Mouse (Mus musculus) kidney, postnatal 36 days (tissue): Measurements from ENCODE around the gene Olfr153.
A peak's percentile ranks its signal among the peaks of the same experiment; 100 is the strongest.
"Not testable (repeated sequence)": the region's sequence is repeated elsewhere in the genome, so short reads cannot be mapped to it uniquely, and the experiment has no call there.

ENCODE experiments used
- DNase-seq, 2 experiments: peaks; one replicate each; pipeline ENCODE4 v3.0.0; 2021 to 2022; ENCODE audit warnings: mixed read lengths in 2 of 2

Olfr153 gene

GRCm38 (mm10) chr2:87531496-87531895 lies at the start of gene Olfr153:
Olfr153 (plus strand) TSS chr2:87531796.
- no peak for DNase-seq

DNA sequence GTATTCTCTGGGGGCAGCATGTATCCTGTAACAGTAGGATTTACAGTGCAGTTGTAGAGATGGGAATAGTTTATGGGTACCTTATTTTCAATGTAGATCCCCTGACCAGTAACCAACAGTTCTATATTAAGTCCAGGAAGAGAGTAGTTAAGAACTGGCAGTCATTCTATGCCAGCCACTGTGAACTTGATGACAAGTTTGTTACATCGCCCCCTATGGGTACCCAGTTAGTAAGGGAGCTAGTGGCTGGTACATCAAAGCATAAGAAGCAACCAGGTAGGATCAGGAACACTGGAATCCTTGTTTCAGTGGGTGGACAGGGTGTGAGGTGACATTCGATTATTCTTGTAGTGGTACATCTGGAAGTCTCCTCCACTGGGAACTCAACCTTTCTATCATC lies 49.3 kb upstream of the Olfr153 start:
- DNase-seq, result no peak

DNA sequence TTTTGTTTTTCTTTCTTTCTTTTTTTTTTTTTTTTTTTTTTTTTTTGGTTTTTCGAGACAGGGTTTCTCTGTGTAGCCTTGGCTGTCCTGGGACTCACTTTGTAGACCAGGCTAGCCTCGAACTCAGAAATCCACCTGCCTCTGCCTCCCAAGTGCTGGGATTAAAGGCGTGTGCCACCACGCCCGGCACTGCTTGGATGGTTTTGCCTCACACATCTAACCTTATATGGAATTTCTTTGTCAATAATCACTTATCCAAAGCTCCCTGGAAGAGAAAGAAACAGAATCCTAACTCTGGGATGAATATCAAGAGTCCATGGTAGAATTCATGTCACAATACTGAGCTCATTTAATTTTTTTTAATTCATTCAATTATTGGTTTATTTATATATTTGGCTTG lies 34.6 kb upstream of the Olfr153 start, which contains the start of gene Pramel7:
Pramel7 (minus strand) TSS at position 101 of the 400 bp plus-strand sequence.
- not testable (repeated sequence) for DNase-seq

- no peak for DNase-seq
Observed at GRCm38 (mm10) chr2:87506265-87506664, 25.3 kb upstream of the Olfr153 start, which contains the start of gene Pramel6. Pramel6 (plus strand) TSS chr2:87506565.

DNA sequence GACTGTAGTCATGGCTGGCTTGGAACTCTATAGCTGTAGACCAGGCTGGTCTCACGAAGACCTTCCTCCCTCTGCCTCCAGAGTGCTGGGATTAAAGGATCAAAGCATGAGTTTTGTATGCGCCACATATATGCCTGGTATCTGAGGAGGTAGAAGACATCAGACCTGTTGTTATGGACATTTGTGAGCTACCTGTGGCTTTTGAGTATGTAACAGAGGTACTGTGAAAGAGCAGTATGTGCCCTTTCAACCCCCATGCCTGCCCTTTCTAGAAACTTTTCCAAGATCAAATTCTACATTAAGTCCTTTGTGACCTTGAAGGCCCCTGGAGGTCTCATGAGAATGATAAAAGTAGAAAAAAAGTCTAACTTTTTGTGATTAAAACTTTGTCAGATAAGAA lies 16.6 kb upstream of the Olfr153 start:
- no peak for DNase-seq

DNA sequence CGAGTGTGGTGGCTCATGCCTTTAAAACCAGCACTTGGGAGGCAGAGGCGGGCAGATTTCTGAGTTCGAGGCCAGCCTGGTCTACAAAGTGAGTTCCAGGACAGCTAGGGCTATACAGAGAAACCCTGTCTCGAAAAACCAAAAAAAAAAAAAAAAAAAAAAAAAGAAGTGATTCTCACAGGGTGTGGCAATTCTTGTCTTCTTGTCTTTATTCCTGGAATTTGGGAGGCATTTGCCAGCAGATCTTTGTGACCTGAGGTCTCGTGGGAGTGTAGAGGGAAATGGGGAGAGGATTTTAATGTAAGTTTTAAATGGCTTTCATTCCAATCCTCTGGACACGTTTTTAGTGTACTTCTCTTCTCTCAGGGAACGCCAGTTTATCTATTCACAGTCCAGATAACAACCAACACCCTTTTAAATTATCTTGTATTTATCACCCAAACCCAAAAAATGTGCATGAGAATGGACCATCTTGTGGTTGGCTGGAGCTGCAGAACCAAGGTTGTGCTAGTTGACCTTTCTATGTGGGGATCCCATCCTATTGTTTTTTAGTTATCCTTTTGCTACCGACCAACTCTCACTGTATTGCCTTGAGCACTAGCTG lies 16.0 kb upstream of the Olfr153 start:
- no peak for DNase-seq

DNA sequence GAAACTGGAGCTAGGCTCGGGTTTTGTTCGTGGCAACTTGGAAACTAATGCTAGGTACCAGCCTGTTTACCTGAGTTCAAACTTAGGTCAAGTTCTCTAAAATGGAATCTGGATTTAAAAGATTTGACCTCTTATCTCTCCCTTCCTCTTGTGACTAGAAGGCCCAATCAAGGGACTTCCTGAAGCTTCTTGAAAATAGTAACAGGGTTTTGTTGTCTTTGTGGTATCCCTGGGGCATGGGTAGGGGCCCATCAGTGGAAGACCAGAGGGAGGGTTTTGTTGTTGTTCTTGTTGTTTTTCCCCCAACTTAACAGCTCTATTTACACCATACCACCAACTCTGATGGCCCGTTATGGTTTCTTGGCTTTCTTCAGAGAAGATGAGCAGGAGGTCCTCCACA lies 15.0 kb upstream of the Olfr153 start:
- DNase-seq, result no peak

DNA sequence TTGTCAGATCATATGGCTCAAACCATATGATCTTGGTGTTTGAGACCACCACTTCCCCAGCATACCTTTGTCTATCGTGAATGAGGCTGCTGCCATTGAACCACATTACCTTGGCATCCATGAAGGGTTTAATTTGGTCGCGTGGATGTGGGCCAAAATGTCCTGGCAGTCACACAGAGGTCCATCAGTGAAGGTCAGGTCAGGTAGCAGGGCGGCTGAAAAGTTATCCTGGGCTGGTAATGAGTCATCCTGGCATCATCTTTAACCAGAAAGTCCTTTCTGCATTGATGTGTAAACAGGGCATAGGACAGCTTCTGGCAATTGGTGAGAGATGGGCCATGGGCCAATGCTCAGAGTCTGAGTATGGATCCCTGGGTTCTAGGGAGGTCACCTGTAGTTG lies 10.9 kb upstream of the Olfr153 start:
- DNase-seq, result peak in 1 of 2 experiments; percentile 11

GRCm38 (mm10) chr2:87525899-87526616 lies 5.5 kb upstream of the Olfr153 start:
- DNase-seq, result not testable (repeated sequence)

GRCm38 (mm10) chr2:87534826-87535225 lies 3.2 kb downstream of the Olfr153 start:
- no peak for DNase-seq

GRCm38 (mm10) chr2:87545442-87545841 lies 13.8 kb downstream of the Olfr153 start, which contains the start of gene Olfr1128:
Olfr1128 (minus strand) TSS chr2:87545542.
- no peak for DNase-seq

- DNase-seq, result not testable (repeated sequence)
Observed at GRCm38 (mm10) chr2:87573602-87574001, 42.0 kb downstream of the Olfr153 start, which contains the start of gene Olfr1129. Olfr1129 (plus strand) TSS chr2:87573902.
